ENCODE assay signal across 27 mouse cellular contexts in the genomic region with DNA sequence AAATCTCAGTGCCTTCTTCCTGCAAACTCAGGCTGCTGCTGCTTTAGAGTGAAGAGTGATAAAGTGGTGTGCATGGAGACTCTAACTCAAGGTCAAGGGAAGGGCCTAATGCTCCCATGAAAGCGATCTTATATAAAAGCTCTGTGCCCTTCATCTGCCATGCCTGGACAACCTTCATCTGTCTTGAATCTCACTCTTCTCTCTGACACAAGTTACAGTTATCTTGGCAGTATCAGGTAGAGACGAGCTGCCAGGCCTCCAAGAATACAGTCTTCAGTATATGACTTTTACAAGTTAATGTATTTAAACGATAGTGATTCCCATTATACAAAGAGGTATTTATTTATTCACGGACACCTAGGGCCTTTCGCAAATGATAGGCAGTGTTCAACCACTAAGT.
DNase-seq lines count a peak whose midpoint lies in the region; ATAC-seq and TF ChIP-seq lines count a peak whose summit lies in the region.
"Had no signal": no experiment of that assay in that cellular context is flagged by ENCODE, and none has a peak within 500 bp of the region (broad histone marks: within the 10 kb centered on the region; RNA-seq: fewer than 3 reads in every experiment).

No protein-coding gene starts in this region.

- H3K36me3 ChIP-seq in hindbrain, embryonic 12.5 days, result no peaks in the 10 kb centered on the region
- H3K36me3 ChIP-seq in hindbrain, embryonic 10.5 days, result peaks cover 9% of the 10 kb centered on the region
- H3K36me3 ChIP-seq in hindbrain, embryonic 15.5 days, result no peaks in the 10 kb centered on the region
- no peaks in the 10 kb centered on the region for H3K36me3 ChIP-seq in midbrain, embryonic 15.5 days (replicated peaks)
- H3K36me3 ChIP-seq: embryonic facial prominence, embryonic 12.5 days; forebrain, embryonic 12.5 days; heart, embryonic 13.5 days; limb, embryonic 15.5 days had no signal

- H3K4me3 ChIP-seq in hindbrain, embryonic 12.5 days, result no peak overlapping the region
- no peak overlapping the region for H3K4me3 ChIP-seq in hindbrain, embryonic 10.5 days
- no peak overlapping the region for H3K4me3 ChIP-seq in hindbrain, embryonic 15.5 days
- 0 out of 2 replicates have a peak overlapping the region, but pooled peaks have one; percentile 9 for H3K4me3 ChIP-seq in midbrain, embryonic 15.5 days
- H3K4me3 ChIP-seq: embryonic facial prominence, embryonic 12.5 days; forebrain, embryonic 12.5 days; heart, adult 2 months; heart, embryonic 13.5 days; limb, embryonic 15.5 days; neural tube, embryonic 12.5 days had no signal

- H3K9me3 ChIP-seq in hindbrain, embryonic 12.5 days (replicated peaks), result no peaks in the 10 kb centered on the region
- H3K9me3 ChIP-seq in hindbrain, embryonic 10.5 days, result no peaks in the 10 kb centered on the region
- no peaks in the 10 kb centered on the region for H3K9me3 ChIP-seq in hindbrain, embryonic 15.5 days
- H3K9me3 ChIP-seq in midbrain, embryonic 15.5 days, result no peaks in the 10 kb centered on the region
- H3K9me3 ChIP-seq: embryonic facial prominence, embryonic 12.5 days; forebrain, embryonic 12.5 days; heart, embryonic 13.5 days; limb, embryonic 15.5 days; neural tube, embryonic 12.5 days had no signal

- no peaks in the 10 kb centered on the region for H3K27me3 ChIP-seq in hindbrain, embryonic 12.5 days
- peaks cover 4% of the 10 kb centered on the region; the same call in 1 of the 2 replicates for H3K27me3 ChIP-seq in hindbrain, embryonic 10.5 days (ENCODE audit: insufficient read depth, poor library complexity, severe bottlenecking)
- H3K27me3 ChIP-seq in hindbrain, embryonic 15.5 days, result no peaks in the 10 kb centered on the region
- H3K27me3 ChIP-seq in midbrain, embryonic 15.5 days (replicated peaks), result no peaks in the 10 kb centered on the region
- H3K27me3 ChIP-seq: forebrain, embryonic 12.5 days; neural tube, embryonic 12.5 days had no signal

- peaks cover 2% of the 10 kb centered on the region; the same call in 1 of the 2 replicates for H3K4me1 ChIP-seq in hindbrain, embryonic 12.5 days
- peaks cover 6% of the 10 kb centered on the region for H3K4me1 ChIP-seq in hindbrain, embryonic 10.5 days (replicated peaks)
- peaks cover 13% of the 10 kb centered on the region; the same call in 1 of the 2 replicates for H3K4me1 ChIP-seq in hindbrain, embryonic 15.5 days (replicated peaks)
- peaks cover 22% of the 10 kb centered on the region for H3K4me1 ChIP-seq in midbrain, embryonic 15.5 days
- H3K4me1 ChIP-seq: embryonic facial prominence, embryonic 12.5 days; heart, embryonic 13.5 days; limb, embryonic 15.5 days had no signal

- H3K4me2 ChIP-seq in hindbrain, embryonic 12.5 days (replicated peaks), result no peak overlapping the region
- H3K4me2 ChIP-seq in hindbrain, embryonic 15.5 days, result peak overlapping the region; percentile 23
- H3K4me2 ChIP-seq in midbrain, embryonic 15.5 days, result peak overlapping the region; percentile 39
- H3K4me2 ChIP-seq: embryonic facial prominence, embryonic 12.5 days; forebrain, embryonic 12.5 days; heart, embryonic 13.5 days; limb, embryonic 15.5 days; lung, embryonic 14.5 days; neural tube, embryonic 12.5 days had no signal

- no peak for TF ChIP-seq CTCF in brain, embryonic 14.5 days (IDR thresholded peaks at IDR 0.05; ENCODE audit: borderline replicate concordance, extremely low read depth, insufficient read depth, insufficient read length)

- no peak for ATAC-seq in hindbrain, embryonic 12.5 days (ENCODE audit: low FRiP score)
- 0 out of 2 replicates have a peak, but pooled peaks have one; percentile 38 for ATAC-seq in hindbrain, embryonic 15.5 days (ENCODE audit: low FRiP score, low read depth)
- peak; percentile 7; the same call in 1 of the 2 replicates for ATAC-seq in midbrain, embryonic 15.5 days (replicated peaks)
- ATAC-seq: inflammation-experienced regulatory T-cells, adult 6 months had no signal

- DNase-seq in hindbrain, embryonic 10.5 days (ENCODE audit: low spot score), result no peak
- peak; percentile 56 for DNase-seq in brain, embryonic 14.5 days (ENCODE audit: low read depth)
- DNase-seq in embryo, embryonic 11 days, result no peak
- no peak for DNase-seq in cerebellum, adult 8-10 months
- DNase-seq in ovary, postnatal 36 days (ENCODE audit: low spot score), result no peak
- DNase-seq: adrenal gland, postnatal 25 days; cerebellum, adult 9-11 months; gastrocnemius, postnatal 25 days; heart, adult 2 months; heart, postnatal 14 days; kidney, adult 2 months; layer of hippocampus, adult 9-11 months; left cerebral cortex, postnatal 4 days; lung, embryonic 14.5 days; spleen, adult 18-20 months; thymus, postnatal 25 days had no signal

- no peak for TF ChIP-seq POLR2A in brain, embryonic 14.5 days (IDR thresholded peaks at IDR 0.05; ENCODE audit: borderline replicate concordance, extremely low read depth, insufficient read depth, insufficient read length, poor library complexity, severe bottlenecking)

- no peak overlapping the region for H3K9ac ChIP-seq in hindbrain, embryonic 12.5 days
- peak overlapping the region; percentile 25; the same call in 1 of the 2 replicates for H3K9ac ChIP-seq in hindbrain, embryonic 15.5 days
- H3K9ac ChIP-seq in midbrain, embryonic 15.5 days, result peak overlapping the region; percentile 43
- H3K9ac ChIP-seq: embryonic facial prominence, embryonic 12.5 days; forebrain, embryonic 12.5 days; heart, embryonic 13.5 days; limb, embryonic 15.5 days; liver, embryonic 14.5 days; lung, embryonic 14.5 days; neural tube, embryonic 12.5 days had no signal

- peak overlapping the region; percentile 55 for H3K27ac ChIP-seq in hindbrain, embryonic 12.5 days
- H3K27ac ChIP-seq in hindbrain, embryonic 10.5 days, result no peak overlapping the region
- H3K27ac ChIP-seq in hindbrain, embryonic 15.5 days (replicated peaks), result peak overlapping the region; percentile 66
- H3K27ac ChIP-seq in midbrain, embryonic 15.5 days, result peak overlapping the region; percentile 84
- H3K27ac ChIP-seq: embryonic facial prominence, embryonic 12.5 days; forebrain, embryonic 12.5 days; heart, adult 2 months; heart, embryonic 13.5 days; kidney, postnatal 0 days; limb, embryonic 15.5 days; liver, embryonic 14.5 days; neural tube, embryonic 12.5 days had no signal

- 77% methylated on average over 5 of the region's 5 CpGs for whole genome bisulfite sequencing in hindbrain, embryonic 12.5 days
- 82% methylated on average over 5 of the region's 5 CpGs for WGBS in hindbrain, embryonic 10.5 days
- WGBS in hindbrain, embryonic 15.5 days, result 57% methylated on average over 5 of the region's 5 CpGs
- 48% methylated on average over 5 of the region's 5 CpGs for WGBS in midbrain, embryonic 15.5 days
